Mouse (Mus musculus) lung, embryonic 16.5 days (tissue): Measurements from ENCODE around the gene Lrrc19. TPM values are rescaled to one million over a fixed set of nuclear protein-coding genes. Genes with fewer than 3 reads are reported as not detected.
A peak's percentile ranks its signal among the peaks of the same experiment; 100 is the strongest.

Source experiments
- ATAC-seq: fragments of 200-750 bp; cut with Nextera tagmentation; 2 replicates; pipeline ENCODE4 v1.8.0; 2017; ENCODE audit warnings: low read depth, mild to moderate bottlenecking, moderate library complexity
- H3K27ac ChIP-seq: fragments of 300-500 bp; sonication (generic); 2 replicates; pipeline ENCODE4 v1.5.1; 2014; ENCODE audit warnings: mild to moderate bottlenecking, control low read depth, low read length
- H3K27me3 ChIP-seq: fragments of 300-500 bp; sonication (generic); 2 replicates; pipeline ENCODE4 v1.6.1; 2014; ENCODE audit warnings: low read depth, low read length, mixed read lengths; ENCODE audit not compliant: control insufficient read depth, insufficient read depth
- H3K36me3 ChIP-seq: fragments of 300-500 bp; sonication (generic); 2 replicates; pipeline ENCODE4 v1.6.1; 2014; ENCODE audit warnings: low read length; ENCODE audit not compliant: control insufficient read depth, insufficient read depth
- H3K4me1 ChIP-seq: fragments of 300-500 bp; sonication (generic); replicated peaks from 2 replicates; pipeline ENCODE4 v1.6.1; 2014; ENCODE audit warnings: low read length, mixed read lengths; ENCODE audit not compliant: control insufficient read depth, insufficient read depth
- H3K4me2 ChIP-seq: fragments of 300-500 bp; sonication (generic); 2 replicates; pipeline ENCODE4 v1.6.1; 2014; ENCODE audit warnings: low read depth, low read length, control low read depth
- H3K4me3 ChIP-seq: fragments of 300-500 bp; sonication (generic); 2 replicates; pipeline ENCODE4 v1.5.1; 2014; ENCODE audit warnings: mild to moderate bottlenecking, low read length, control low read depth
- H3K9ac ChIP-seq: fragments of 300-500 bp; sonication (generic); 2 replicates; pipeline ENCODE4 v1.6.1; 2014; ENCODE audit warnings: low read length, control low read depth
- H3K9me3 ChIP-seq: fragments of 300-500 bp; sonication (generic); 2 replicates; pipeline ENCODE4 v1.6.1; 2016; ENCODE audit warnings: low read length; ENCODE audit not compliant: control insufficient read depth
- WGBS: fragments of 180-500 bp; shearing (Covaris S2); extraction: QIAGEN DNeasy Blood & Tissue Kit; methylation state at CpG from one replicate; pipeline ENCODE4 v1.1.7; 2014; 5-methylcytosine and 5-hydroxymethylcytosine counted together
- microRNA counts: library from miRNA; unstranded; fragments of <30 nt; microRNA quantifications from one replicate; lab custom pipeline; 2016
- microRNA-seq: library from miRNA; unstranded; fragments of <30 nt; microRNA quantifications from one replicate; pipeline ENCODE4, GENCODE M21; 2016
- polyA plus RNA-seq: library from polyadenylated mRNA; unstranded; fragments of >200 nt; fragmentation: Nextera tagmentation; extraction: Ambion mirVana; gene quantifications from 2 replicates; pipeline ENCODE4 v1.2.1, GENCODE M21; 2015

Lrrc19 gene
- polyA plus RNA-seq, 1 experiment from 2014 or later, result 0.39 TPM

DNA sequence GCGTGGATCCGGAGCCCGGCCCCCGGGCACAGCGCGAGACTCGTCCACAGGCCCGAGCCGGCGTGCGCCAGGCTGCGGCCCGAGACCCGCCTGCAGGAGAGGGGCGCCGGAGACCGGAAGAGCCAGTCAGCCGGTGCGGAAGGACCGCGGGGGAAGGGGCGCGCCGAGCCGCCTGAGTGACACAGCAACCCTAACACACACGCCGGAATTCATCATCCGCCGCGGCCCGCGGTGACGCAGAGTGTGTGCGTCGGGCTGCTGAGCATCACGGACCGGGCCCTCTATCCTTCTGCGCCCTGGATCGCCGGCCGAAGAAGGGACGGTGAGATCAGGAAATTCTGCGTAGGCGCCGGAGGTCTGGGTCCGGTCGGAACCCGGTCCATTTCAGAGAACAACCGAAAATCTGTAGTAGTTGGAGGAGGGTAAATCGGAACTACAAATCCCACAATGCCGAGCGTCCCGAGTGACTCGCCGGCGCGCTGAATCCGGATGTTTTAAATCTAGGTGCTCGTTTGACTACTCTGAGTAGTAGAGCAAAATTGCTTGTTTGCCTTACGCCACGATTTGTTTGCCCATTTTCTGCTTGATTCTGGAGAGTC lies 46.8 kb downstream of the Lrrc19 start, which contains the start of gene Plaa:
TSS of gene Plaa (minus strand) at position 214 of the 599 bp plus-strand sequence.
- WGBS, result under 1% methylated on average over 60 of the region's 61 CpGs
- no peaks in the 10 kb centered on the region for H3K36me3 ChIP-seq

GRCm38 (mm10) chr4:94602496-94603030 lies 47.4 kb downstream of the Lrrc19 start:
- Histone ChIP-seq H3K9ac (peak overlapping the region; percentile 96), H3K27me3 (no peaks in the 10 kb centered on the region), H3K4me2 (peak overlapping the region; percentile 68), H3K36me3 (no peaks in the 10 kb centered on the region), H3K27ac (peak overlapping the region; percentile 90), H3K9me3 (no peaks in the 10 kb centered on the region), H3K4me3 (peak overlapping the region; percentile 85), H3K4me1 (peaks cover 13% of the 10 kb centered on the region)
- ATAC-seq, result peak; percentile 67; the same call in 1 of the 2 replicates
- WGBS, result under 1% methylated on average over 33 of the region's 33 CpGs

More for the DNA sequence above, 46.8 kb downstream of the Lrrc19 start, which contains the start of gene Plaa:
- peak within 1 kb of the TSS; percentile 91 for H3K4me2 ChIP-seq
- H3K4me1 ChIP-seq, result peaks cover 13% of the 10 kb centered on the region
- H3K4me3 ChIP-seq, result peak within 1 kb of the TSS; percentile 85
- H3K27ac ChIP-seq, result peak within 1 kb of the TSS; percentile 90
- peak within 1 kb of the TSS; percentile 96 for H3K9ac ChIP-seq
- no peaks in the 10 kb centered on the region for H3K27me3 ChIP-seq
- ATAC-seq, result peak; percentile 99
- H3K9me3 ChIP-seq, result no peaks in the 10 kb centered on the region

- Histone ChIP-seq H3K9ac (no peak overlapping the region), H3K27ac (no peak overlapping the region), H3K4me2 (peak overlapping the region; percentile 68; the same call in 1 of the 2 replicates), H3K36me3 (no peaks in the 10 kb centered on the region), H3K9me3 (no peaks in the 10 kb centered on the region), H3K4me1 (peaks cover 13% of the 10 kb centered on the region), H3K27me3 (no peaks in the 10 kb centered on the region), H3K4me3 (no peak overlapping the region)
- no peak for ATAC-seq
- WGBS, result 78% methylated on average over 4 of the region's 4 CpGs
Observed at GRCm38 (mm10) chr4:94601395-94601794, 48.5 kb downstream of the Lrrc19 start.

DNA sequence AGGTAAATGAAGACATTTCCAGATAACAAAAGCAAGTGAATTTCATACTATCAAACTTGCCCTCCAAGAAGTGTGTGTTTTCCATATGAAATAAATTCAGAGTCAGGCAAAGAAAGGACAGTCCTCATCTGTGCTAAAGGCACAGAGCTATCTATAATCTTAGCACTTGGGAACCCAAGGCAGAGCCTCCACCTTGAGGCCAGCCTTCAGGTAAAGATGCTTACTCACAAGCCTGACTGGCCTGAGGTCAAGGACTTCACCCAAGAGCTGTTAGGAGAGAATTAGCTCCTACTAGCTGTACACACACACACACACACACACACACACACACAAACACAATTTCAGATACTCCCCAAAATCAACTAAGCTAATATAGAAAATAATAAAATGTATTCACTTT lies 57.2 kb downstream of the Lrrc19 start:
- Histone ChIP-seq H3K27me3 (no peaks in the 10 kb centered on the region), H3K4me1 (no peaks in the 10 kb centered on the region), H3K9me3 (no peaks in the 10 kb centered on the region), H3K9ac (no peak overlapping the region), H3K4me2 (no peak overlapping the region), H3K27ac (no peak overlapping the region), H3K4me3 (no peak overlapping the region), H3K36me3 (no peaks in the 10 kb centered on the region)
- no peak for ATAC-seq

DNA sequence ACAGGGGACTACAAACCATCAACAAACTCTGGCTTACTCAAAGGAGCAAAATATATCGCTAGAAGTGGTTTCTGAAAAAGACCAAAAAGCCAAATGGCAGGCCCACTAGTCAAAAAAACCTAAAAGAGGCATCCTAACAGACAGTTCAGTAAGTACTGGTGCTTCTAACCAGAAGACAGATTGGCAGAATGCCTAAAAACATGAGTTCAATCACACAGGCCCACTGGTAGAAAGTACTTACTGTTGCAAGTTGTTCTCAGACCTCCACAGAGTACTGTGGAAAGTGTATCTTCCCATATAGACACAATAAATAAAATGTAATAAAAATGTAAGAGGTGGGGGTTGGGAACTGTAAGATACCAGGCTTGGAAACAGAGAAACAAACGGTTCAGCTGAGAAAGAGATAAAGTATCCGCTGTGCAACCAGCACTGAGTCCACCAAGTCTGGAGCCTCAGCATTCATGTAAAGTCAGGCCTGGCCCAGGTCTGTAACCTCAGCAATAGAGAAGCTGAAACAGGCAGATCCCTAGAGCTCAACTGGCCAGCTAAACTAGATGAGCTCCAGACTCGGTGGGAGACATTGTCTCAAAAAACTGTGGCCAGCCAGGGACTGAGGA lies 58.1 kb downstream of the Lrrc19 start:
- no peak for ATAC-seq
- H3K4me2 ChIP-seq, result no peak overlapping the region
- no peaks in the 10 kb centered on the region for H3K36me3 ChIP-seq
- H3K4me3 ChIP-seq, result no peak overlapping the region
- H3K9ac ChIP-seq, result no peak overlapping the region
- H3K9me3 ChIP-seq, result no peaks in the 10 kb centered on the region
- WGBS, result 59% methylated on average over 4 of the region's 4 CpGs
- no peaks in the 10 kb centered on the region for H3K27me3 ChIP-seq
- H3K4me1 ChIP-seq, result no peaks in the 10 kb centered on the region
- H3K27ac ChIP-seq, result no peak overlapping the region

MicroRNAs within 50 kb of the gene (microRNA counts, 519-probe panel; counts per million panel counts)
- 3,484 counts per million, percentile 69 among the panel's probes with 10 or more counts for microRNA mmu-miR-872 (lab: Ali Mortazavi, UCI)

Small RNA genes within 50 kb of the gene (microRNA-seq; reads per million reads assigned to microRNA genes)
- gene Mir872, result 2,458 reads per million, percentile 84 among the genes with 10 or more reads in this experiment

Other genes with a start within 250 kb of the Lrrc19 start
- gene Gm10306, start 93.6 kb downstream of the Lrrc19 start, polyA plus RNA-seq, result 0.63 TPM in 1 of 2 replicates, not detected in the other
- 14.3 and 16.9 TPM in 2 replicates for gene Caap1, start 93.3 kb downstream of the Lrrc19 start, polyA plus RNA-seq
- gene Plaa, start 46.9 kb downstream of the Lrrc19 start, polyA plus RNA-seq, result 56.2 and 56.9 TPM in 2 replicates
- gene Ift74, start 35.7 kb downstream of the Lrrc19 start, polyA plus RNA-seq, result 28.8 and 32.5 TPM in 2 replicates
- 44.6 and 49.5 TPM in 2 replicates for gene Tek, start 89.1 kb upstream of the Lrrc19 start, polyA plus RNA-seq